Mouse (Mus musculus): ENCODE data around the gene Aadacl4.
"Not testable (repeated sequence)": the region's sequence is repeated elsewhere in the genome, so short reads cannot be mapped to it uniquely, and the experiment has no call there.

Aadacl4 gene

GRCm38 (mm10) chr4:144613407-144613806, at the start of gene Aadacl4:
Aadacl4 (plus strand) TSS chr4:144613707.
- DNase-seq (ENCODE audit: low spot score in 2 of 2), result no peak

- no peak for DNase-seq (ENCODE audit: low spot score in 2 of 2)
Measured at GRCm38 (mm10) chr4:144565034-144565433, 48.5 kb upstream of the Aadacl4 start, which contains the start of gene Gm13124. Gm13124 (minus strand) TSS chr4:144565134.

GRCm38 (mm10) chr4:144567752-144568151, 45.8 kb upstream of the Aadacl4 start:
- DNase-seq (ENCODE audit: low spot score in 2 of 2), result no peak

GRCm38 (mm10) chr4:144586207-144586606, 27.3 kb upstream of the Aadacl4 start:
- not testable (repeated sequence) for DNase-seq (ENCODE audit: low spot score in 2 of 2)

GRCm38 (mm10) chr4:144592790-144593189, 20.7 kb upstream of the Aadacl4 start:
- DNase-seq (ENCODE audit: low spot score in 2 of 2), result no peak

- no peak for DNase-seq (ENCODE audit: low spot score in 2 of 2)
Measured at GRCm38 (mm10) chr4:144614586-144614985, 1.1 kb downstream of the Aadacl4 start.

- no peak for DNase-seq (ENCODE audit: low spot score in 2 of 2)
Measured at GRCm38 (mm10) chr4:144638263-144638662, 24.8 kb downstream of the Aadacl4 start.

Measured in thymus, postnatal 10 days (tissue).